Mouse (Mus musculus): ENCODE measurements at regions not wholly inside any gene's neighbourhood (a gene's known extent, or its start where the extent isn't known, plus 50 kb on each side); places are given as distances from the start of the nearest gene placed in this dataset.

DNA sequence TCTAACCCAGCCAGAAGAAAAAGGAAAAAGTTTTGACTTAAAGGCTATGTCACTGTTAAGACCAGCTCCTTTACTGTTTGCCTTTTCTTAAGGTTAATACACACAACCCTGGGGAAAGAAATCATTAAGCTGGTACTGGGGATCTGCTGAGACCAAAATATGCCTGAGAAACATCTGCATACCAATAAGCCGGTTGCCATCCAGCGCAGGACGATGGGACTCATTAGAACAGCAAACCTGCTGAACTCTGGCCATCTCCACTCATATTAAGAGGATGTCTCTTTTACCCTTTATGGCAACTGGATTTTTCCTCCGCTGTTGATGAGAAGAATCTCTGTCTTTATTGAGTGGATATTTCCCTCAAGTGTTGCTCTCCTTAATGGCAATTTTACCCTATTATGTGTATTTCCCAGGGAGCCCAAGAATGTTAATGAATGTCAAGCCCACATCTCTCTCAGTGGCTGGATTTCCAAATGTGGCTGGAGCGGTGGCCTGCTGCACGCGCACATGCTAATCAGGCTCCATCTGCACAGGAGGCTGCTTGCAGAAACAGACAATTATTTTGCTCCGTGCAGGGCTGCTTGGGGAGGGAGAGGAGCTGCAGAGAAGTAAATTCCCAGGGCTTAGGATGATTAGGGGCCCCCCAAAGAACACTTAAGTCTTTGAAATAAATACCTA, 351.6 kb upstream of the Map3k7 start:
- TF ChIP-seq CTCF (IDR thresholded peaks at IDR 0.05; ENCODE audit: extremely low read depth, insufficient read length, insufficient replicate concordance, low read depth, low read length) (no peak), POLR2A (IDR thresholded peaks at IDR 0.05; ENCODE audit: low read depth, low read length) (no peak)
